Mouse (Mus musculus): Measurements from ENCODE around the gene Apol9a.

DNA sequence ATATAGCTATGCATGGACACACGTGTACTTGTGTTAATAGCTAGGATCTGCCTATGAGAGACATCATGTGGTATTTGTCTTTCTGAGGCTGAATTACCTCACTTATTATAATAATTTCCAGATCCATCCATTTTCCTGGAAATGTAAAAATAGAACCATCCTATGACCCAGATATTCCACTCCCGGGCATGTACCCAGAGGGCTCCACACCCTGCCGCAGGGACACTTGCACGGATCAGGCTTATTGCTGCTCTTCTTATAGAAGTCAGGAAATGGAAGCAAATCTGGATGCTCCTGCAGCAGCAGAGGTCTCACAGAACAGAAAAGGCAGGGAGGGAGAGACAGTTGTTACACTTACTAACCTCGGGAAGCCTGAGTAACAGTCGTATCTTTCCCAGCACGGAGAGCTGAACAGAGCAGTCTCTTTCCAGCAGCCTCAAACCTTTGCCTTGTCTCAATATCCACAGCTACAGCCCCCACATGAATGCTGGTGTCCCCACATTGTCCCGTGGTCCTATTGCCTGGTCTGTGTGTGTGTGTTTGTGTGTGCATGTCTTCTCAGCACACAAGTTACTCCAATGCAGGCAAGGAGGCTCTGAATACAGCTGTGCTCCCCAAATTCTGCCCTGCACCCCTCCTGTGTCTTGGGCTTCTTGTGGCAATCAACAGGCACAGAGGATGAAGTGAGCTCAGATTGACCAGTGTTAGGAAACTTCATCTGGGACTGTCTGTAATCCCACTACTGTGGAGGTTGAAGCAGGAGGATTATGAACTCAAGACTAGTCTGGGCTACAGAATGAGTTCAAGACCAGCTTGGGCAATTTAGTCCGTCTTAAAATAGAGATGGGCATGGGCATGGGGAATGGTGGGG is 45.0 kb downstream of the Apol9a start:
- TF ChIP-seq CTCF (IDR thresholded peaks at IDR 0.05; ENCODE audit: borderline replicate concordance, control insufficient read depth, extremely low read depth, insufficient read depth, low read length, poor library complexity) (no peak), POLR2A (IDR thresholded peaks at IDR 0.05; ENCODE audit: control insufficient read depth, extremely low read depth, insufficient read depth, low read length, poor library complexity) (no peak)

All from thymus, adult 2 months (tissue).